Mouse (Mus musculus): ENCODE data around the gene Pacsin1.

GRCm38 (mm10) chr17:27637333-27637732 lies 18.0 kb upstream of the Pacsin1 start:
- no peak for TF ChIP-seq CTCF (IDR thresholded peaks at IDR 0.05; ENCODE audit: control insufficient read depth, insufficient read depth, insufficient read length)
- TF ChIP-seq MAX (IDR thresholded peaks at IDR 0.05): no peak
- no peak for TF ChIP-seq MYOD1 (IDR thresholded peaks at IDR 0.05; ENCODE audit: control insufficient read depth, insufficient read length, low read depth)
- TF ChIP-seq CEBPB (IDR thresholded peaks at IDR 0.05; ENCODE audit: low read depth): no peak
